Mouse (Mus musculus) megakaryocyte, adult 5-6 weeks (primary cell): ENCODE data around the gene Sinhcaf. TPM values are rescaled to one million over a fixed set of nuclear protein-coding genes. Genes with fewer than 3 reads are reported as not detected.
"Not testable (repeated sequence)": the region's sequence is repeated elsewhere in the genome, so short reads cannot be mapped to it uniquely, and the experiment has no call there.

Experiments
- ATAC-seq: 2 replicates; pipeline ENCODE4 v1.8.0; 2016; ENCODE audit warnings: mild to moderate bottlenecking, inconsistent platforms; ENCODE audit not compliant: poor library complexity, severe bottlenecking
- total RNA-seq, 2 experiments: library from RNA; stranded (forward) in 1 of 2; stranded (reverse) in 1 of 2; fragments of 153-499, 151-499 nt in 1 of 2; fragments of 221-1000, 200-1000 nt in 1 of 2; gene quantifications; 2 replicates each; pipeline versions ENCODE4 v1.2.3 to v1.2.4; 2015 to 2017

Sinhcaf gene
- total RNA-seq, 2 experiments from 2014 or later = 12.4 to 33.8 TPM

GRCm38 (mm10) chr6:148946881-148947405 is 676 bp upstream of the Sinhcaf start:
- peak; percentile 6; the same call in 1 of the 2 replicates for ATAC-seq

DNA sequence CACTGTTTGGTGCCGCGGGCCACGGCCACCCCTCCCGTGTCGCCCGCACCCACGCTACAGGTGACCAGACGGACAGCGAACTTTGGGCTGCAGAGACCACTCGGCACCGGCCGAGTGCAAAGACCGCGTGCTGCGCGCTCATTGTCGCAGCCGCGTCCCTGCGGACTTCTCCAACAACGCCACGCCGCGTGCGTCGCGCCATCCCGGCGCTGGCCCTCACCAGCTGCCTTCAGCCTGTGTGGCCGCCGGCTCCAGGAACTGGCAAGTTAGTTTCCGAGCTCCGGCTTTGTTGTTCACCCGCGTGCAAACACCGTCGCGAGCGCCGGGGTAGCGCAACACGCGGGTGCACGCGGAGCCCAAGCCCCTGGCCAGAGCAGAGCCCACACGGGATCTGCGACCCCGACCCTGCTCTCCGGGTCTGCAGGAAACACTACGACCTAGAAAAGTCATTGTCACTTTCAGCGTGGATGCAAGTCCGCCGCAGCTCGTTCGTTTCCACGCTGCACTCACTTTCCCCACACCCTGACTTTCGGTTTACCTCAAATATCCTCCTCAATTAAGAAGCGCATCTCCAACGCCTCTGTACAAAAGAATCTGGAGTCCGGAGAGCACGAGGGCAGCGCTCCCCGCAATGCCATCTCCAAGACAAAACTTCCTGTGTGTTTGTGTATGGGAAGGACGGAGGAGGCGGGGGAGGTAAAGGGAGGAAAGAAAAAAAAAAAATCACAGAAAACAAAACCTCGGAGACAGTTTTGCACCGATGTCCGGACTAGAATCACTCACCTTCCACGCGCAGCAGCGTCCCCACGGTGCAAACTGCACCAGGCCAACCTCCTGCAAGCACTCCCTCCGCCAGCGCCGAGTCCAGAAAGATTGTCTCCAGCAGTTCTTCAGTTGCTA is 508 bp downstream of the Sinhcaf start:
- ATAC-seq = peak; percentile 23

GRCm38 (mm10) chr6:148944767-148945508 is 1.3 kb downstream of the Sinhcaf start:
- ATAC-seq = peak; percentile 48

GRCm38 (mm10) chr6:148944344-148944766 is 1.9 kb downstream of the Sinhcaf start:
- ATAC-seq = peak; percentile 2

GRCm38 (mm10) chr6:148943695-148944094 is 2.6 kb downstream of the Sinhcaf start:
- no peak for ATAC-seq

DNA sequence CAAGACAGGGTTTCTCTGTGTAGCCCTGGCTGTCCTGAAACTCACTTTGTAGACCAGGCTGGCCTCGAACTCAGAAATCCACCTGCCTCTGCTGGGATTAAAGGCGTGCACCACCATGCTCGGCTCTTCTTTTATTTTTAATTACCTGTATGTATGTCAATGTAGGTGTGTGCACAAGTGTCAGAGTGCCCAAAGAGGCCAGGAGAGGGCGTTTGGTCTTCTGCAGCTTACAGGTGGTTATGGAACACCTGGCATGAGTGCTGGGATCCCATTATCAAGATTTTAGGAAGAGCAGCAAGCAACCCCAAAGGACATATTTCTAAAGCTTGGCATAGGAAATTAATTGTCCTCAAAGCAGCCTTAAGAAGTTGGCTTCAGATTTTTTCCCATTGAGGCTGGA is 3.9 kb downstream of the Sinhcaf start:
- no peak for ATAC-seq

- ATAC-seq = no peak
Observed at GRCm38 (mm10) chr6:148941880-148942279, 4.4 kb downstream of the Sinhcaf start.

DNA sequence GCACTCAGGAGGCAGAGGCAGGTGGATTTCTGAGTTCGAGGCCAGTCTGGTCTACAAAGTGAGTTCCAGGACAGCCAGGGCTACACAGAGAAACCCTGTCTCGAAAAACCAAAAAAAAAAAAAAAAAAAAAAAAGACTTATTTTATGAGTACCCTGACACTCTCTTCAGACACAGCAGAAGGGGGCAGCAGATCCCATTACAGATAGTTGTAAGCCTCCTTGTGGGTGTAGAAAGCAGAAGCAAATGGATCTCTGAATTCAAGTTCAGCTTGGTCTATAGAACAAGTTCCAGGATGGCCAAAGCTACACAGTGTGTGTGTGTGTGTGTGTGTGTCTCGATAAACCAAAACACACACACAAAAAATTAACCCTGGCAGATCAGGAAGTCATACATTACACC is 5.9 kb downstream of the Sinhcaf start:
- peak; percentile 39; the same call in 1 of the 2 replicates for ATAC-seq

- no peak for ATAC-seq
Observed at GRCm38 (mm10) chr6:148937693-148938092, 8.6 kb downstream of the Sinhcaf start.

GRCm38 (mm10) chr6:148934961-148935590 is 11.2 kb downstream of the Sinhcaf start:
- ATAC-seq = no peak

- ATAC-seq = peak; percentile 39
Observed at GRCm38 (mm10) chr6:148931281-148931680, 15.0 kb downstream of the Sinhcaf start.

GRCm38 (mm10) chr6:148918841-148919398 is 27.3 kb downstream of the Sinhcaf start:
- ATAC-seq = no peak

GRCm38 (mm10) chr6:148917672-148918071 is 28.6 kb downstream of the Sinhcaf start:
- no peak for ATAC-seq

DNA sequence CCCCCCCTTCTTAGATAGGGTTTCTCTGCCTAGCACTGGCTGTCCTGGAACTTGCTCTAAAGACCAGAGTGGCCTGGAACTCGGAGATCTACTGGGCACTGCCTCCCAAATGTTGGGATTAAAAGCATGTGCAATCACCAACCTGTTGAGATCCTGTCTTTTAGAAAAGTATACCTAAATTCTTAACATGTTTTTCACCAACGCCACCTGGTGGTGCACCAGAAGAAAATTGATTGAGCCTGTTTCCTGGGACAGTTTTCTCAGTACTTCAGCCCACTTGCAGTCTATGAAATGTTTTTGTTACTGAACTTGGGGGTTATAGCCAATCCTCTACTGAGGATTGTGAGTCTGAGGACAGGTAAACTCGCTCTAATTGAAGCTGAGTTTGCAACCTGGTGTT is 29.4 kb downstream of the Sinhcaf start:
- ATAC-seq = peak; percentile 41; the same call in 1 of the 2 replicates

DNA sequence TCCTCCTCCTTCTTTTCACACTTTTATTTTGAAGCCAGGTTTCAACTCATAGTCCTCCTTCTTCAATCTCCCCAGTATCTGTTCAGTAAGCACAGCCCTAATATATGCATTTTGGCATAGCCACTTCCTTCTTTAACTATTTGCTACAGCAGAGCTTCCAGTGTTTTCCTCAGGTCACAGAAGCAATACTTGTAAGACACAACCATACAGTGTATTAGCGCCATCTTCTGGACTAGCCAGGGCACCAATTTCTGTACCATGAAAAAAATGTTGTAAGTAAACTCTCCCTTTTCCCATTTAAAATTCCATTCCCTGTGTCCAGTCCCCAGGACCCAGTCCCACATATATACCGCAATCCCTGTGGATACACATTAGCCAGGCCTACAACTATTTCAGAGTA is 32.3 kb downstream of the Sinhcaf start:
- ATAC-seq = peak; percentile 89

- not testable (repeated sequence) for ATAC-seq
Observed at GRCm38 (mm10) chr6:148911906-148912305, 34.4 kb downstream of the Sinhcaf start.

DNA sequence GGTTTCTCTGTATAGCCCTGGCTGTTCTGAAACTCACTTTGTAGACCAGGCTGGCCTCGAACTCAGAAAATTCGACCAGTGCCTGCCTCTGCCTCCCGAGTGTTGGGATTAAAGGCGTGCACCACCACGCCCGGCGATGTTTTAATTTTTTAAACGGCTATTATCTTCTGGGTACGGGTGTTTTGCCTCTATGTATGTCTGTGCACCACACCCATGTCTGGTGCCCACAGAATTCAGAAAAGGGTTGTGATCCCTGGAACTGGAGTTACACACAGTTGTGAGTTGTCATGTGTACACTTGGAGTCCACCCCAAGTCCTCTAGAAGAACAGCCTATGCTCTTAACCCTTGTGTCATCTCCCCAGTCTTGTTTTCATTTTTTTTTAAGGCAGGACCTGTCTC is 39.3 kb downstream of the Sinhcaf start:
- no peak for ATAC-seq

DNA sequence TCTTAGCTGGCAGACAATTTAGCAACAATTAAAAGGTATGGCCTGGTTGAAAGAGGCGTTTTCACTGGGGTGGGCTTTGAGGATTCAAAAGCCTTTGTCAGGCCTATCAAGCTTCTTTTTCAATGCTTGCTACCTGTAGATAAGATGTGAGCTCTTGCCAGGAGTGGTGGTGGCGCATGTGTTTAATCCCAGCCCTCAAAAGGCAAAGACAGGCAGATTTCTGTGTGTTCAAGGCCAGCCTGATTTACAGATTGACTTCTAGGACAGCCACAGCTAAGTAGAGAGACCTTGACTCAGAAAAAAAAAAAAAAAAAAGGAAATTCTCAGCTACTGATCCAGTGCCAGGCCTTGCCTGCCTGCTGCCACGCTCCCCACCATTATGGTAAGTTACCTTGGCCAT is 43.5 kb downstream of the Sinhcaf start:
- ATAC-seq = no peak

- ATAC-seq = peak; percentile 16; the same call in 1 of the 2 replicates
Observed at GRCm38 (mm10) chr6:148896507-148896851, 49.8 kb downstream of the Sinhcaf start.

- peak; percentile 84 for ATAC-seq
Observed at GRCm38 (mm10) chr6:148895773-148896506, 50.3 kb downstream of the Sinhcaf start, which contains the start of gene Caprin2. TSS of gene Caprin2 (minus strand) at chr6:148896237.
